Mouse (Mus musculus) heart, postnatal 4 days (tissue): Measurements from ENCODE around the gene Ppp1cb. TPM values are rescaled to one million over a fixed set of nuclear protein-coding genes. Genes with fewer than 3 reads are reported as not detected.

Experiments used
- DNase-seq: peaks from one replicate; pipeline ENCODE4 v3.0.0; 2021
- total RNA-seq, 2 experiments: library from RNA; stranded (reverse); gene quantifications; 2 replicates each; pipeline ENCODE4 v1.2.3; 2021

The Ppp1cb gene
- total RNA-seq, 2 experiments from 2014 or later = 460 to 475 TPM

GRCm38 (mm10) chr5:32445287-32445921 is 13.2 kb upstream of the Ppp1cb start:
- DNase-seq = no peak

- peak; percentile 48 for DNase-seq
Measured at GRCm38 (mm10) chr5:32446394-32446793, 12.2 kb upstream of the Ppp1cb start.

DNA sequence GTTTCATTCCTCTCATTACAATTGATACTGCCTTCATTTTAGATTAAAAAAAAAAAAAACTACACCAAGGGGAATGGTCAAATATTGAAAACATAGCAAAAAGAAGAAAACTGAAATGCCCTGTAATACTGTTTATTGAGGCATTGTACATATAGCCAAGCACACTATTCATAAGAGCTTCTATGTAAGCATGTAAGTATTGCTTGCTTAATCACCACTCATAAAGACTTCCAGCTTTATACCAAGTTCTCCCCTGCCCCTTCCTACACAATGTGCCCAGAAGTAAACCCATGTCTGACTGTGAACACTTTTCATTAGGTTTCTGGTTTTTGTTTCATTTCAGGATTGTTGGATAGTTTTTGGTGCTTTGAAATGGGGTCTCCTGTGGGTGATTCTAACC is 11.8 kb upstream of the Ppp1cb start:
- DNase-seq = no peak

DNA sequence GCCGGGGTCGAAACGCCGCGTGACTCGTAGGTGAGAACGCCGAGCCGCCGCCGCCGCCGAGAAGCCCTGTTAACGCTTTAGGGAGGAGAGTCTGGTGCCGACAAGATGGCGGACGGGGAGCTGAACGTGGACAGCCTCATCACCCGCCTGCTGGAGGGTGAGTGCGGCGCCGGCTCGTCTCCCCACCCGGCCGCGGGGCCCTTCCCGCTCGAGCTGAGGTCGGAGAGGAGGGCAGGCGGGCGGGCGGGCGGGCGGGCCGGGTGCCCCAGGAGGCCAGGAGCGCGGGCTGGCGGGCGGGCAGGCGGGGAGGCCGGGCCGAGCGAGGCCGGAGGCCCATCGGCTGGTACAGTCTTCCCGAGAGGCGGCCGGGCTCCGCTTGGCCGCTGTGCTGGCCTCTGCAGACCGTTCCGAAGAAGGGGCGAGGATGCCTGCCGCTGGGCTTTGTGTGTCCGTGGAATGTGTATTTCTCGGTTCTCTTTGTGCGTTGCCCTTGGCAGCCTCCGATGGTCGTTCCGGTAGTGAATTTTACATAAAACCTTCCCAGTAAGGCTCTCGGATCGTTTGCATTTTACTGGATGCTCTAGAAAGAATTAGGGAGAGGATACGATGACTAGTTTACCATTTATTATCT is 723 bp downstream of the Ppp1cb start:
- DNase-seq = no peak

DNA sequence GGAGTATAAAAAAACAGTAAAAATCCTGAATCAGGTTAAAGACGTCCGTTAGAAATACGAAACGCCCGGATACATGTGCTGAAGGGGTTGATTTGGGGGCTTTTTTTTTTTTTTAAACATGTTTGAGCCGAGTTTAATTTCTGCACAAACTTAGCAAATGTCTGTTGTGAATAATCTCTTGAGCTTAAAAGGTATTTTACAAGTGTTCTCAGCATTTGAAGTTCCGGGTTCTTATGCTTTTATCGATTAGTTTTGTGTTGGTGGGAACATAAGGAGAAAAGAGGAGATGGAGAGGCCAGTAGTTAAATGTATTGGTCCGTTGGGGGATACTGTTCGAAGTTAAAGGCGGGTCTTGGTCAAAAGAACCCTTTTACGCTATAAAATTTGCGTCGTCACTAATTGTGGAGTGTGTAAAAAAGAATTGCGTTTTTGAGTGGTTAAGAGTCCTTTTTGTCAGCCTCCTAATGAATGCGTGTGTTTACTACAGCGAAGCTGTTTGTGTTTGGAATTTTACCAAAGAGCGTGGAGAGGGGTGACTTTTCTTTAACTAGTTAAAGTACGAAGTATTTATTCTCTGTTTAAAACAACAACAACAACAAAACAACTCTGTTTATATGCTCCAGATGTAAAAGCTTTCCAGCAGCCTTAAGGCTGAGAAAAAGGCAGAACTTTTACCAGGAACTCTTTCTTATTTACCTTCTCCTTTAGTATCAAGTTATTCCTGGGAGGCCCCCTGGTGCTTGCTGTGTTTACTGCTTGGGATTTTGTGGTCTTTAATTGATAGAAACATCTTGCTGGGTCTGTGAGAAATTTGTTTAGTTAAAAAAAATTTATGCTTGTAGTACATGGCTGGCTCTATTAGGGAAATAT is 1.5 kb downstream of the Ppp1cb start:
- peak; percentile 66 for DNase-seq

- DNase-seq = no peak
Measured at GRCm38 (mm10) chr5:32460973-32461372, 2.3 kb downstream of the Ppp1cb start.

DNA sequence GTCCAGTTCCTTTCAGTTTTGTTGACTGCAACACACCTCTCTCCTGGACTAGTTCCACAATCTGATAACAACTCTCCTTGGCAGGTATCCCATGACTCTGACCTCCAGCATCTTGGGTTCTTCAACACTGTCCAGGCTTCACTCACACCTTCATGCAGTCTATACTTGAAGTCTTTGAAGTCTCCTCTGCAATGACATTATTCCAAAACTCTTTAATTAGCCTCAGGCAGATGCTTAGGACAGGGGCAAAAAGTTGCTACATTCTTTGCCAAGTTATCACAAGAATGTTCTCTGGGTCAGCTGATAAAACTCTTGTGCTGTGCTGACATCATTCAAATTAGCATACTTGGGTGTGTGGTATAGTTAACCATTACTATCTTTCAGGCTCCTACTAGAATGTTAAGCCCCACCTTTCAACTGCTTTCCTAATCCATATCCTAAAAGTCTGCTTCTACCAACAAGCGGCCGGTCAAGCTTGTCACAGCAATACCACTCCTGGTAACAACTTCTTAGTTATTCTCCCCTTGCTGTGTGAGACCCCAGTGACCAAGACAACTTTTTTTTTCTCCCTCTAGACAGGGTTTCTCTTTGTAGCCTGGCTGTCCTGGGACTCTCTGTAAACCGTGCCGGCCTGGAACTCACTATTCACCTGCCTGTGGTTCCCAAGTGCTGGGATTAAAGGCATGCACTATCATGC is 13.8 kb downstream of the Ppp1cb start:
- DNase-seq = peak; percentile 29

DNA sequence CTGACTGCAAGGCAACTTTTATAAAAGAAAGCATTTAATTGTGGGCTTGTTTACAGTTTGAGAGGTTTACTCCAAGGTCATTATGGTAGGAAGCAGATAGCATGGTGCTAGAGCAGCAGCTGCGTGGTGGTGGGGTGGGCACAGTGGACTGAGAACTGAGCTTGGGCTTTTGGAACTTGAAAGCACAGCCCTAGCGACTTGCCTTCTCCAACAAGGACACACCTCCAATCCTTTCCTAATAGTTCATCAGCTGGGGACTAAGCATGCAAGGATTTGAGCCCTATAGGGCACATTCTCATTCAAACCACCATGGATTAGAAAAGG is 14.3 kb downstream of the Ppp1cb start:
- no peak for DNase-seq

DNA sequence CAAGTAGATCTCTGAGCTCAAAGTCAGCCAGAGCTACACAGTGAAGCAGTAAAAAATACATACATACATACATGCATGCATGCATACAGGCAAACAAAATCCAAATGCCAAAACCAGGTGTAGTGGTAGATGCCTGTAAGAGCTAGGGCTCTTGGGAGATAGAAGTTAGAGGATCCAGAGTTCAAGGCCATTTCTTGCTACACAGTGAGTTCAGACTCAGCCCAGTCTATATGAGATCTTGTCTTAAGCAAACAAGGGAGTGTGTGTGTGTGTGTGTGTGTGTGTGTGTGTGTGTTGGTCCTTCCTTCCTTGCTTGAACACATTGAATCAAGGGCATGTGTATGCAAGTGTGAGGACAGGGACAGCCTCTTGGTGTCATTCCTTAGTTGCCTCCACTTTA is 17.9 kb downstream of the Ppp1cb start:
- DNase-seq = no peak

DNA sequence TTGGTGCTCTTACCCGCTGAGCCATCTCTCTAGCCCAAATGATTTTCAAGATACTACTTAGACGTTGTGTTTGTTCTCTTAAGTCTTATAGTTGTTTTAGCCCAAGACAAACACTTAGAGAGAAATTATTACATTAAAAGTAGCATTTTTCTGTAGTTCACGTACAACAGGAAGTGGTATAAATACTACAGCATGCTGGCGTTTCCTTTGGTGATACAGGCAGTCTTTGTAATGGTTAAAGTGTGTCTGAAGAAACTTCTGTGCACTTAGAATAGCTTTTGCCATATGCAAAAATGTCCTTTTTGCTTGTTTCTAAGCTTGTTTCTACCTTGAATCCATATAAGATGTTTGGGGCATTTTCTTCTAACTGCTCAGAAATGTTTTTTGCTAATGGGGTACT is 20.3 kb downstream of the Ppp1cb start:
- no peak for DNase-seq

GRCm38 (mm10) chr5:32485430-32485829 is 26.8 kb downstream of the Ppp1cb start:
- DNase-seq = no peak

GRCm38 (mm10) chr5:32488044-32488443 is 29.4 kb downstream of the Ppp1cb start:
- no peak for DNase-seq

DNA sequence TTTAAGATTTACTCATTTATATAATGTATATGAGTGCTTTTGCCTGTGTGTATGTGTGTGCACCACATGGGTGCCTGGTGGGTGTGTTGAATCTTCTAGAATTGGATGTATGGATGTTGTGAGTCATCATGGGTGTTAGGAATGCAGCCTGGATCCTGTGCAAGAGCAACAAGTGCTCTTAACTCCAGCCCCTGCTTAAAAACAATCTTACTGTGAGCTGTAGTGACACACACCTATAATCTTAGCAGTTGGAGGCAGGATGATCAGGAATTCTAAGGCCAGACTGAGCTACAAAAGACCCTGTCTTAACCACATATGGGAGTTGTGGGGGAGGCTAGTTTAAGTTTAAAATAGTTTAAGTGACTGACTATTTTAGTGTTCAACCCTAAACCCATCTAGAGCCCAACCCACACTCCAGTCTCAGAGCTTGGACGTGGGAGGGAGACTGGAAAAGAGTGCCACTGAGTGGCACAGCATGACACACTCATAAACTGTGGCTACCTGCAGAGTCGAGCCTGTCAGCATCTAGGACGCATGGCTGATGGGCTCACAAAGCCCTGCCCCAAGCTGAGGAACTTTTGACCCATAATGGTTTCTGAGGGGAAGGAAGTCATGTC is 35.5 kb downstream of the Ppp1cb start:
- DNase-seq = no peak

DNA sequence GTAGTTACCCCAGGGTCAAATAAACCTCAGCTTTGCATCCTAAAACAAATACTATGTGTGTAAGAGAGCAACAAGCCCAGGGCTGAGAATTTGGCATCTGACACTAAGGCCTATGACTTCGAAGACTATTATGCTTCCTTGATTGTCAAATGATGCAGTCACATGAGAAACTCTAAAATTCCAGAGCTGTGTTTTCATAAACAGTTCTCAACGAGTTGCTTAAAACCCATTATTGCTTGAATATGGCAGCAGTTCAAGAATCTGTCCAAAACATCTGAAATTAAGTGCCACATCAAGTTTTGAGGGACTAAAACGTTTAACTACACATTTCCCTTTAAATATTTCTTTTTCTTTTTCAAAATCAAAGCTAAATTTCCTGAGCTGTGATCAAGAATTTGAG is 50.1 kb downstream of the Ppp1cb start:
- DNase-seq = no peak

GRCm38 (mm10) chr5:32520381-32520780 is 61.7 kb downstream of the Ppp1cb start:
- peak; percentile 67 for DNase-seq

DNA sequence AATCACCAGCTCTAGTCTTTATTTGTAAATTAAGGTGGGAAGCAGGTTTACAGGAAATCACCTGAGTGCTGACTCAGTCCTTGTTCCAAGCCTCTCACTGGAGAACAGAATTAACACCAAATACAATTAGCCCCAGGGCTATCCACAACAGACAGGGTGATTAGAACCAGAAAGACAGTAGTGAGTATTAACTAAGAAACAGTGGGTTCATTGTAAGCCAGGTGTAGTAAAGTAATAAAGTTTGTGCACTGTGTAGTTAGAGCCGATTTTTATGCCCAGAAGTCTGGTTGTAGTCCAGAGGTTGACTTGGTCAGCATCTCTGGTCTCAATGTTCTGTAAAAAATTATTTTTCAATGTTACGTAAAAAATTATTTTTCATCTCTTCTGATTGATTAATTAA is 90.8 kb downstream of the Ppp1cb start:
- no peak for DNase-seq

DNA sequence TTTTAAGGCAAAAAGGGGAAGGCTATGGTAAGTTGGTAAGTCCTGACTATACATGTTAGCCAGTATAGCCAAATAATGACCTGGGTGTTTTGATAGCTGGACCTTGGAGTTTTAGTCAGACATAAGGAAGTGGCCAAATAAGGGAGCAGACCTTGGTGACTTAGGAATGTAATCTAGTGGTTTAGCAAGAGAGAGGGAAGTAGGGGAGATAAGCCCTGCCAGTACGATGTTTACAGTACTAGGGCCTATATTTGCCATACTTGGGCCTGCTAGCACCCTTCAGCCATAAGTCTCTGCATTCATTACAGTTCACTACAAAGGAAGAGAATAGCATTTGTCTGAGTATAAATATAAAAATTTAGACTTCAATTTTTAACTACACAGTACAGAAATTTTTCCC is 106.1 kb downstream of the Ppp1cb start:
- DNase-seq = no peak

Other genes starting within 250 kb of the Ppp1cb start
- 1 to 10 TPM; 3.9 to 4.7 TPM for gene Plb1, start 226.1 kb upstream of the Ppp1cb start, total RNA-seq
- gene Yes1, start 152.3 kb downstream of the Ppp1cb start, total RNA-seq = 10 to 100 TPM; 32.1 to 34.0 TPM